Mouse (Mus musculus) central nervous system, embryonic 11.5 days (tissue): Measurements from ENCODE around the gene Apbb2. TPM values are rescaled to one million over a fixed set of nuclear protein-coding genes. Genes with fewer than 3 reads are reported as not detected.

Experiments
- polyA plus RNA-seq: library from polyadenylated mRNA; depleted of rRNA; stranded (reverse); fragments of >200 nt; gene quantifications from 2 replicates; pipeline ENCODE4 v1.2.3, GENCODE M21; 2012; rRNA removed

Apbb2 gene
- polyA plus RNA-seq, result 10.9 and 18.3 TPM in 2 replicates

DNA sequence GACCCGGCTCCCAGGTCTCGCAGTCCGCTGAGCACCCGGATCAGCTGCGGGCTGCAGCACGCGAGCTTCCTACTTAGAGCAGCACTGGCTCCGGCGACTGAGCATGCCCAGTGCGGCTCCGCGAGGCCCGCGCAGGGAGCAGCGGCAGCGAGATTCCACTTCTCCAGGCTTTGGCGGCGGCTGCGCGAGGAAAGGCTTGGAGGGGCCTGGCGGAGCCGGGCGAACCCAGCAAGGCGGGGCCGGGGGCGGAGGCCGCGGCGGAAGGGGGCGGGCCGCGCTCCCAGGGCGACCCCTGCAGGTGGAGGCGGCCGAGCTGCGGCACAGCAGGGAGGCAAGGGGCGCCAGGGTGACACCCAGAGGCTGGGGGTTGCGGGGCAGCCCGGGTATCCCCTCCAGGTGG lies at the start of gene Apbb2:
Gene Apbb2, minus strand, starts transcription at position 188 of the 400 bp plus-strand sequence.

GRCm38 (mm10) chr5:66259756-66260448 lies 358.7 kb downstream of the Apbb2 start, which contains the start of gene Nsun7:
Gene Nsun7 (plus strand): TSS chr5:66259897.

Other genes starting within 250 kb of the Apbb2 start
- 309 and 461 TPM in 2 replicates for gene Uchl1, start 57.3 kb upstream of the Apbb2 start, polyA plus RNA-seq
- 31.4 and 36.3 TPM in 2 replicates for gene Limch1, start 127.0 kb upstream of the Apbb2 start, polyA plus RNA-seq